Mouse (Mus musculus): ENCODE measurements around the gene Olfr464.

The Olfr464 gene

DNA sequence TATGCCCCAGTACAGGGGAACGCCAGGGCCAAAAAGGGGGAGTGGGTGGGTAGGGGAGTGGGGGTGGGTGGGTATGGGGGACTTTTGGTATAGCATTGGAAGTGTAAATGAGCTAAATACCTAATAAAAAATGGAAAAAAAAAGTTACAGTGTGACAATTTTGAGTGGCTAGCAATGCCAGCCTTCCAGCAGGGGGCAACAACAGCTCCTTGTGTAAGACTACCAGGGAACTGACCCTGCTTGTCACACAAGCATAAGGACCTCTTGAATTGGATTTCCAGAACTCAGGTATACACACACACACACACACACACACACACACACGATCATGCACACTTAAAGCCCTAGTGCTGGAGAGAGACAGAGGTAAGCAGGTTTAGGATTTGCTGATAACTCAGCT, 53.9 kb downstream of the Olfr464 start:
- DNase-seq (ENCODE audit: low read depth): peak; percentile 27

All from induced T-regulatory cell, adult 2 months (primary cell).